Mouse (Mus musculus): ENCODE results near the gene Hgfac. TPM values are rescaled to one million over a fixed set of nuclear protein-coding genes. Genes with fewer than 3 reads are reported as not detected.

Gene Hgfac
- total and polyA plus RNA-seq, 3 experiments, result not detected

DNA sequence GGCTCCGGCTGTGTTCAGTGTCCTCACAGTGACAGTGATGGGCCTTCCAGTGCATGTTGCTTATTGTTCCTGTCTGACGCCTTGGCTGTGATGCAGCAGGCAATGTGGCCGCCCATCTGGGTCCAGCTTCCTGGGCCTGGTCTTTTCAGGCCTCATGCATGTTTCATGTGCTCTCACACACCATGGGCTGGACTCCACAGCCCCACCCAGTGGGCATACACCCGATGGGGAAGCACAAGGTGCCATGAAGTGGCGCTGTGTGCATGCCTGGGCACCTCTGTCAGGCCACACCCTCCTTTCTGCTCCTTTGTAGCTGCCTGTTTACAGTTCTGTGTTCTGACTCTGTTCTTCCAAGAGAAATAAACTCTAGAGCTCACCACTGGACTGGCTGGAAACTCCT lies 8.2 kb upstream of the Hgfac start:
- Histone ChIP-seq H3K4me3 (replicated peaks in 1 of 3; ENCODE audit: low read depth in 2 of 3, low read length in 2 of 3, poor library complexity in 1 of 3) (no peak overlapping the region), H3K4me1 (ENCODE audit: control insufficient read depth in 1 of 2, insufficient read depth in 2 of 2) (peaks cover 11 to 72% of the 10 kb centered on the region in 2 experiments), H3K79me2 (replicated peaks; ENCODE audit: control insufficient read depth, extremely low read depth, insufficient read depth, poor library complexity, severe bottlenecking) (no peaks in the 10 kb centered on the region), H3K27ac (ENCODE audit: insufficient read depth, low read depth) (no peak overlapping the region), H3K9ac (ENCODE audit: insufficient read depth, low read depth) (no peak overlapping the region), H3K27me3 (replicated peaks) (no peaks in the 10 kb centered on the region), H3K36me3 (replicated peaks in 1 of 2; ENCODE audit: control insufficient read depth in 1 of 2, insufficient read depth in 1 of 2, low read length in 1 of 2) (peaks cover 0 to 40% of the 10 kb centered on the region in 2 experiments), H3K4me2 (ENCODE audit: insufficient read depth, low read depth, poor library complexity, severe bottlenecking) (no peak overlapping the region), H3K9me3 (replicated peaks; ENCODE audit: low read length) (no peaks in the 10 kb centered on the region)
- in situ Hi-C loops (cut with MboI; ENCODE audit: low pct_ligation_motif_present, low pct_unique_long_range_greater_than_20kb, low sequenced_read_pairs) (loop anchor here (5.0 to 25.0 kb wide), 3 partner anchors 46 to 496 kb away; partner anchors contain the start of genes Grk4, Nop14 and Sh3bp2), dilution Hi-C loops (cut with MboI; ENCODE audit: extremely low pct_ligation_motif_present, extremely low pct_unique_long_range_greater_than_20kb, low sequenced_read_pairs) (no loop called here)
- TF ChIP-seq RCOR1 (conservative IDR thresholded peaks at IDR 0.05; ENCODE audit: low read depth, low read length), result no peak
- TF ChIP-seq IRF4 (IDR thresholded peaks at IDR 0.05; ENCODE audit: low read depth, low read length), result peak; percentile 23; the same call in 1 of the 2 replicates
- no peak for TF ChIP-seq TBP (conservative IDR thresholded peaks at IDR 0.05; ENCODE audit: low read depth, low read length)
- TF ChIP-seq ELF1 (IDR thresholded peaks at IDR 0.05; ENCODE audit: low read depth, low read length), result peak; percentile 50
- no peak for TF ChIP-seq ZNF384 (IDR thresholded peaks at IDR 0.05; ENCODE audit: low read depth, low read length)
- peak in 1 of 2 experiments; percentile 82; a peak in 3 of 4 replicates for TF ChIP-seq CTCF (conservative IDR thresholded peaks at IDR 0.05 in 1 of 2, IDR thresholded peaks at IDR 0.05 in 1 of 2; ENCODE audit: low read depth in 2 of 2, low read length in 2 of 2)
- peak; percentile 28 for TF ChIP-seq RAD21 (IDR thresholded peaks at IDR 0.05; ENCODE audit: low read depth, low read length)
- 0 out of 2 replicates have a peak, but pooled peaks have one; percentile 15 for TF ChIP-seq NELFE (IDR thresholded peaks at IDR 0.05; ENCODE audit: low read depth, low read length)
- TF ChIP-seq MYC (IDR thresholded peaks at IDR 0.05; ENCODE audit: low read depth, low read length), result peak; percentile 64; the same call in 1 of the 2 replicates
- TF ChIP-seq MEF2A (IDR thresholded peaks at IDR 0.05; ENCODE audit: borderline replicate concordance, low read depth, low read length), result no peak
- 0 out of 2 replicates have a peak, but pooled peaks have one; percentile 37 for TF ChIP-seq MAZ (IDR thresholded peaks at IDR 0.05; ENCODE audit: low read depth, low read length)
- peak; percentile 62 for TF ChIP-seq MAX (IDR thresholded peaks at IDR 0.05; ENCODE audit: low read length)
- TF ChIP-seq BHLHE40 (IDR thresholded peaks at IDR 0.05; ENCODE audit: low read depth, low read length), result 0 out of 2 replicates have a peak, but pooled peaks have one; percentile 8
- peak; percentile 63 for TF ChIP-seq SMC3 (IDR thresholded peaks at IDR 0.05; ENCODE audit: low read depth, low read length)
- DNase-seq (ENCODE audit: extremely low read depth), result peak; percentile 71

GRCm38 (mm10) chr5:35033619-35034018 lies 7.7 kb upstream of the Hgfac start:
- DNase-seq (ENCODE audit: extremely low read depth), result no peak
- Histone ChIP-seq H3K9me3 (replicated peaks; ENCODE audit: low read length) (no peaks in the 10 kb centered on the region), H3K27ac (ENCODE audit: insufficient read depth, low read depth) (no peak overlapping the region), H3K9ac (ENCODE audit: insufficient read depth, low read depth) (no peak overlapping the region), H3K36me3 (replicated peaks in 1 of 2; ENCODE audit: control insufficient read depth in 1 of 2, insufficient read depth in 1 of 2, low read length in 1 of 2) (peaks cover 0 to 36% of the 10 kb centered on the region in 2 experiments), H3K4me2 (ENCODE audit: insufficient read depth, low read depth, poor library complexity, severe bottlenecking) (no peak overlapping the region), H3K4me1 (ENCODE audit: control insufficient read depth in 1 of 2, insufficient read depth in 2 of 2) (peaks cover 11 to 71% of the 10 kb centered on the region in 2 experiments), H3K79me2 (replicated peaks; ENCODE audit: control insufficient read depth, extremely low read depth, insufficient read depth, poor library complexity, severe bottlenecking) (no peaks in the 10 kb centered on the region), H3K27me3 (replicated peaks) (no peaks in the 10 kb centered on the region), H3K4me3 (replicated peaks in 1 of 3; ENCODE audit: low read depth in 2 of 3, low read length in 2 of 3, poor library complexity in 1 of 3) (no peak overlapping the region)
- dilution Hi-C loops (cut with MboI; ENCODE audit: extremely low pct_ligation_motif_present, extremely low pct_unique_long_range_greater_than_20kb, low sequenced_read_pairs) (no loop called here), in situ Hi-C loops (cut with MboI; ENCODE audit: low pct_ligation_motif_present, low pct_unique_long_range_greater_than_20kb, low sequenced_read_pairs) (loop anchor here (5.0 to 25.0 kb wide), 3 partner anchors 46 to 496 kb away; partner anchors contain the start of genes Grk4, Nop14 and Sh3bp2)
- no peak for TF ChIP-seq ETS1 (conservative IDR thresholded peaks at IDR 0.05; ENCODE audit: low read depth, low read length)
- no peak for TF ChIP-seq RCOR1 (conservative IDR thresholded peaks at IDR 0.05; ENCODE audit: low read depth, low read length)
- TF ChIP-seq MAFK (IDR thresholded peaks at IDR 0.05; ENCODE audit: insufficient replicate concordance, low read length), result no peak
- no peak for TF ChIP-seq ZKSCAN1 (IDR thresholded peaks at IDR 0.05; ENCODE audit: borderline replicate concordance, low read depth, low read length)
- TF ChIP-seq RAD21 (IDR thresholded peaks at IDR 0.05; ENCODE audit: low read depth, low read length), result no peak
- TF ChIP-seq TCF12 (IDR thresholded peaks at IDR 0.05; ENCODE audit: low read depth, low read length), result no peak
- TF ChIP-seq SIN3A (IDR thresholded peaks at IDR 0.05; ENCODE audit: low read length), result no peak
- no peak for TF ChIP-seq ELF1 (IDR thresholded peaks at IDR 0.05; ENCODE audit: low read depth, low read length)
- no peak for TF ChIP-seq EP300 (IDR thresholded peaks at IDR 0.05; ENCODE audit: low read length)
- TF ChIP-seq MEF2A (IDR thresholded peaks at IDR 0.05; ENCODE audit: borderline replicate concordance, low read depth, low read length), result no peak
- no peak for TF ChIP-seq TBP (conservative IDR thresholded peaks at IDR 0.05; ENCODE audit: low read depth, low read length)
- TF ChIP-seq UBTF (IDR thresholded peaks at IDR 0.05; ENCODE audit: low read depth, low read length), result no peak
- no peak for TF ChIP-seq MXI1 (IDR thresholded peaks at IDR 0.05; ENCODE audit: low read depth, low read length)
- no peak for TF ChIP-seq POLR2A (IDR thresholded peaks at IDR 0.05; ENCODE audit: low read depth, low read length)

Measured in CH12.LX (cell line).